Mouse (Mus musculus): Measurements from ENCODE around the gene Gm17571.

Gene Gm17571

DNA sequence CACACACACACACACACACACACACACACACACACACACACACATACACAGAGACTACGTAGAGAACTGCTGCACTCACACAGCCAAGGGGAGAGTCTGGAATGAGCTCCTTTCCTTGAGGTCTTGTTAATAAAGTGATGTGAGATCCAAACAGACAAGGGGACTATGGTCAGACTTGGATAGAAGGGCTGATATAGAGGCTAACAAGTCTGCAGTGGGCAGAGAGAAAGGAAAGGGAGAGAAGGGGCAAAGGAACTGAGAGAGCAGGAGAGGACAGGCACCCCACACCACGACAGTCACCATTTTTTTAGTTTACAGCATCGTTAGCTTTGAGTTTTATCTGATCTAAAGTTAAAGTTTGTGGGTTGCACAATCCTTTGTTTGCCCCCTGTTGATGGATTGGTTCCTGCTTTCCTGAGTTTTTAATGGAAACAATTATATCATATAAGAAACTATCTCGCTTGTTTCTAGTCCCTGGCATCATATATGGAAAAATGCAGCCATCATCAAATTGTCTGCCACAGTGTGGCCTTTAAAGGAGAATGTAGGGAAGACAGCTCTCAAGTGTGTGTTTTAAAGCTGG, at the start of gene Gm17571:
Gene Gm17571, minus strand, starts transcription at position 51 of the 583 bp plus-strand sequence.
- no peak for DNase-seq (ENCODE audit: low spot score in 2 of 2)

GRCm38 (mm10) chr9:13495530-13495929, 49.0 kb upstream of the Gm17571 start:
- DNase-seq (ENCODE audit: low spot score in 2 of 2) = no peak

- DNase-seq (ENCODE audit: low spot score in 2 of 2) = no peak
Observed at GRCm38 (mm10) chr9:13493746-13494145, 47.2 kb upstream of the Gm17571 start.

DNA sequence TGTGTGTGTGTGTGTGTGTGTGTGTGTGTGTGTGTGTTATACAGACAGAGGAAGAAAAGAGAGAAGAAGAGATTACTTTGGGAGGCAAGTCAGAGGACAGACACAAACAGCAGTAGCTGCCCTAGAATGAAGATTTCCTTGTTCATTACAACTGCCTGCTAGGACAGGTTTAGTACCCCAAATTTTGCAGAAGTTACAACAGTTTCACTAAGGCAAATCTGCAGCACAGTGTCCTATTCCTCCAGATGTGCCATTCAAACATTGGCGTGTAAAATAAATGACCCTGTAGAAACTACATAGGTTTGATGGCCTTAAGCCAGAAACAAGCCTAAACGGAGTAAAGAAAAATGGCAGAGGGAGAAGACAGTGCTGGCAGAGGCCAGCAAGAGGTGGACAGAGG, 46.3 kb upstream of the Gm17571 start:
- no peak for DNase-seq (ENCODE audit: low spot score in 2 of 2)

DNA sequence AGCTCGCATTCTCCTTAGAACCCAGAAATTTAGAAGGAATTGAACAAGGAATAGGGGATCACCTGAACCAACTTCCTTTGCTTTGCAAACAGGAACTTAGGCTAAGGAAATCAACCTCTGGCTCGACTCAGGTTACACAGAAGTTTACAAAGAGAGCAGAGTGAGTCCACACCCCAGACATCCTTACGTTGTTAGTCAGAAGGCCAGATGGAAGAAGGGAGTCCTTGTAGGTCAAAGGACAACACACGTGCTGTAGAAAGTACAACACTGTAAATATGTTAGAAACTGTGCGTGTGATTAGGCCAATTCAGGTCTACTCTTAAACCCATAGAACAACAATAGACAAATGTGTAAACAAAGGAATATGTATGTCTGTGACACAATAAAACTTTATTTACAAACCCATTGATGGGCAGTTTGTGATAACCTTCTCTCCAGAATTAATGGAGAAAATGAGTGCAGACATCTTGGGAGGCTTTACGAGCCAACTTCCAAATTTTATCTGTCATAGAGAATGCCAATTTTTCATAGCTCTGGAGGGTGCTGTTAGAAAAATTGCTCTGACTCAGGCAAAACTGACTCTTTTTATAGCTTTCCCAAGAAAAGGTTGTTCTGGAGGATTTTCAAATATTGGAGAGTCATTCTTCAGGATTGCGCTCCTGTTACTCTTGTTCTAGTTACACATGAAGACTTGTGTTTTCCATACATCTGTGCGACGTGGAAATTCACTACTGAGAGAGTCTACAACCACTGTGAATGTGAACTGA, 45.5 kb upstream of the Gm17571 start:
- DNase-seq (ENCODE audit: low spot score in 2 of 2) = no peak

- no peak for DNase-seq (ENCODE audit: low spot score in 2 of 2)
Observed at GRCm38 (mm10) chr9:13491107-13491506, 44.6 kb upstream of the Gm17571 start.

DNA sequence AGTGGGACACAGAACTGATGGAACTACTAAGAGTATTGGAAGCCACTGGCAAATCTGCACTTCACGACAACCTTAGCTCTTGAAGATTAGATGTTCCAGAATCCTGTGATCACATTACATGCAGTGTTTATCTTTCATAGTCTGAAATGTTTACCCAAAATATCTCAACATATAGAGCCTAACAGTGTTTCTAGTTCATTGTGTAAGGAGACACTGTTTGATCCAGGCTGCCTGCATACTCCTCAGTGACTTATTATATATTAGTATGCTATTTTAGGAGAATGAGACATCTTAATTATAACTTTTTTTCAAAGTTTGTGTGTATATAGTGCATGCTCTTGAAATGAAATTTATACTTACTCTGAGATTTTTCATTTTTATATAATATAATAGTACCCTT, 39.4 kb upstream of the Gm17571 start:
- DNase-seq (ENCODE audit: low spot score in 2 of 2) = no peak

GRCm38 (mm10) chr9:13484267-13485240, 38.0 kb upstream of the Gm17571 start:
- peak in 1 of 2 experiments; percentile 41 for DNase-seq (ENCODE audit: low spot score in 2 of 2)

DNA sequence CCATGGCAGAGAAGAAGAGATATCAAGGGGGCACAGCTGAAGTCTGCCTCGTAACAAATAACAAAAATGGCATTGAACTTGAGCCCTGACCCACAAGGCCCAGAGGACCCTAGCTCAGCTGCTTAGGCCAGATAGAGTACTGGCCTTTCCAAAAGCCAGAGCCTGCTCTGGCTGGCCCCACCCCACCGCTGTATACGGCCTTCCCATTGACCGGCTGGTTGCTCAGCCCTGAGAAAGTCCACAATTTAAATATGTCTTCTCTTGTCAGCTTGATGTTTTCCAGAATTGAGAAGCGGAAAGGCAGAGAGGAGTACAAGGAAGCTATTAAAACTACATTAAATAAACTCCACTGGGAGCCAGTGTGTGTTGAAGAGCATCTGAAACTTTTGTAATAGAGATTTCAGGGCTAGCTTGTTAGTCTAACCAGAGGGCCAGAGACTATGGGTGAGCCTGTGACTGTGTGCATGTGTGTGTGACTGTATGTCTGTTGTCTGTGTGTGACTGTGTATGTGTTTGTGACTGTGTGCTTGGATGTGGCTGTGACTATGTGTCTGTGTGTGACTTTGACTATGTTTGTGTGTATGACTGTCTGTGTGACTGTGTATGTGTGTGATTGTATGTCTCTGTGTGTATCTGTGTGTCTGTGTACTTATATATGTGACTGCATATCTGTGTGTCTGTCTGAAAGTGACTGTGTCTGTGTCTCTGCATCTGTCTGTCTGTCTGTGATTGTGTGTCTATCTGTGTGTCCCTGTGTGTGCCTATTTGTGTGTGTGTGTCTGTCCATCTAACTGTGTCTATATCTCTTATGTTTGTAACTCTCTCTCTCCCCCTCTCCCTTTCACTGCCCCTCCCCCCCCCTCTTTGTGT, 36.9 kb upstream of the Gm17571 start:
- DNase-seq (ENCODE audit: low spot score in 2 of 2) = no peak

DNA sequence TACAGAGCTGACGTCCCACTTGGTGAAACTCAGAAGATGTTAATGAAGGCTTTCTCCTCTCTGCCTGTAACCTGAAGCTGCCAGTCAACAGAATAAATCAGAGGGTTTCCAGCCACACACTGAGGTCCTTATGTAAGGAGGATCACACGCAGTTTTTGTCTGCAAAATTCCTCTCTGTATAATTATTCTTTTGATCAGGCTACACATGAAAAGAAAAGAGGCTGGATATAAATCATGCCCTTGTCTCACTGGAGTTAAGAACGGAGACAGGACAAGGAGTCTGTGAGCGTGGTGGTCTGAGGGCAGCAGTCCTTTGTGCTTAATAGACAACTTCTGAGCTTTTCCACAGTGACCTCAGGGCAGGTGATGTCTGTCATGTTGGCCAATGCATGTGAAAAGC, 32.7 kb upstream of the Gm17571 start:
- no peak for DNase-seq (ENCODE audit: low spot score in 2 of 2)

GRCm38 (mm10) chr9:13474951-13475350, 28.4 kb upstream of the Gm17571 start:
- DNase-seq (ENCODE audit: low spot score in 2 of 2) = no peak

- peak; percentile 48 to 52 for DNase-seq (ENCODE audit: low spot score in 2 of 2)
Observed at GRCm38 (mm10) chr9:13470013-13470412, 23.5 kb upstream of the Gm17571 start.

GRCm38 (mm10) chr9:13468778-13469177, 22.2 kb upstream of the Gm17571 start:
- peak; percentile 43 for DNase-seq (ENCODE audit: low spot score in 2 of 2)

GRCm38 (mm10) chr9:13467745-13468144, 21.2 kb upstream of the Gm17571 start:
- no peak for DNase-seq (ENCODE audit: low spot score in 2 of 2)

- peak in 1 of 2 experiments; percentile 21 for DNase-seq (ENCODE audit: low spot score in 2 of 2)
Observed at GRCm38 (mm10) chr9:13466816-13467215, 20.3 kb upstream of the Gm17571 start.

GRCm38 (mm10) chr9:13466351-13466750, 19.8 kb upstream of the Gm17571 start:
- peak; percentile 51 to 58 for DNase-seq (ENCODE audit: low spot score in 2 of 2)

GRCm38 (mm10) chr9:13465358-13466020, 18.9 kb upstream of the Gm17571 start:
- DNase-seq (ENCODE audit: low spot score in 2 of 2) = no peak

GRCm38 (mm10) chr9:13460926-13461325, 14.4 kb upstream of the Gm17571 start:
- no peak for DNase-seq (ENCODE audit: low spot score in 2 of 2)

DNA sequence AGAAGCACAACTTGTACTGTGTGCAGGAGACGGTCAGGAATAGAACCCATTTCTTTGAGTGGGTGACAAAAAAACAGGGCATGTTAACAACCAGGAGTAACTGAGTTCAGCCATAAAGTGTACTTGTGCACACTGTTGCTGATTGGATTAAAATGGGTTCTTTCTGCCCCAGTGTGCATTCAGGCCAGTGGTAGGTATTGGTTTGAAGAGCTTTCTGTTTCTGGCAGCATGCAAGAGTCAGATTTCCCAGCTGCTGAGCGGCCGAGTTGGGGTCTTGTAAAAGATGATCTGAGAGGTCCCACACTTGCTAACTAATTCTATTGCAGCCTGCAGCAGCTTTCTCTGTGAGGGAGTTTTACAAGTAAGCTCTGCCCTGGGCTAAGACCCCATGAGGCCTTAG, 13.5 kb upstream of the Gm17571 start:
- DNase-seq (ENCODE audit: low spot score in 2 of 2) = no peak

GRCm38 (mm10) chr9:13459371-13459770, 12.8 kb upstream of the Gm17571 start:
- no peak for DNase-seq (ENCODE audit: low spot score in 2 of 2)

DNA sequence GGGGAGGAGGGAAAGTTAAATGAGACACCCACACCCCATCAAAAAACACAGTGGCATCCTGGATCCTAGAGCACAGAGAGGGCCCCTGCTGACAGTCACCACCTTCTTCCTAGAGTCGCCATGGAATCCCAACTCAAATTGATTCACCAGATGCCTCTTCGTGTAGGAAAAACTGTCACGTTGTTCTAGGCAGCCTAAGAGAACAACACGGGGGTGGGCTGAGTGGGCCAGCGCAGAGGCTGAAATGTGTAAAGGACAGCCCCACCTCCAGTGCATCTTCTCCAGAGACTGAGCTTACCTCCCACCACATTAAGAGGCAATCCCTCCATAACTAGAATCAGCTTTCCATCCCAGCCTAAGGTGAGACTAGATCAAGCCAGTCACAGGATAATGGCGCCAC, 11.2 kb upstream of the Gm17571 start:
- no peak for DNase-seq (ENCODE audit: low spot score in 2 of 2)

Data from thymus, postnatal 10 days (tissue).